Mouse (Mus musculus) spleen, adult 2 months (tissue): ENCODE data around the gene Sbk2.

Experiments used
- CTCF ChIP-seq: fragments of 200-500 bp; IDR thresholded peaks from 2 replicates; pipeline ENCODE4 v1.5.1; 2011; ENCODE audit warnings: mild to moderate bottlenecking, inconsistent platforms; ENCODE audit not compliant: insufficient read depth, insufficient read length, insufficient replicate concordance; ENCODE audit errors: extremely low read depth
- POLR2A ChIP-seq: fragments of 200-500 bp; IDR thresholded peaks from 2 replicates; pipeline ENCODE4 v1.6.1; 2011; ENCODE audit warnings: low read depth, low read length, inconsistent platforms

DNA sequence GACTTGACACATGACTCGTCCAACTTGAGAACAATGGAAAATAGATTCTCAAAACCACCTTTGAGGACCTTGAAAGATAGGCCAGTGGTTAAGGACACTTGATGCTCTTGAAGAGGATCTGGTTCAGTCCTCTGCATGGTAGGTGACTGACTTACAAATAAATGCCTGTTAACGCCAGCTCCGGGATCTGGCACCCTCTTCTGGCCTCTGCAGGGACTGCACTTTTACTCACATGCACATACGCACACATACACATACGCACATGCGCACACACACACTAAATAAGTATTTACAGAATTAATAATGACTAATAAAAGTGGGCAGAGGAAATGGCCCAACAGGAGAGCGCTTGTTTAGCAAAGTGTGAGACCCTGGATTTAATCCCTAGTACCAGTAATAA is 12.6 kb upstream of the Sbk2 start:
- TF ChIP-seq CTCF (no peak), POLR2A (no peak)
